Mouse (Mus musculus) adrenal gland, adult 8-10 months (tissue): Measurements from ENCODE around the gene Marc2. TPM values are rescaled to one million over a fixed set of nuclear protein-coding genes. Genes with fewer than 3 reads are reported as not detected.

Source experiments
- DNase-seq: peaks from one replicate; pipeline ENCODE4 v3.0.0; 2022
- total RNA-seq, 4 experiments: library from RNA; stranded (reverse); gene quantifications; 2 replicates each; pipeline ENCODE4 v1.2.4; 2022

Gene Marc2
- 100 to 1,000 TPM; 349 to 519 (median 450) TPM for total RNA-seq

DNA sequence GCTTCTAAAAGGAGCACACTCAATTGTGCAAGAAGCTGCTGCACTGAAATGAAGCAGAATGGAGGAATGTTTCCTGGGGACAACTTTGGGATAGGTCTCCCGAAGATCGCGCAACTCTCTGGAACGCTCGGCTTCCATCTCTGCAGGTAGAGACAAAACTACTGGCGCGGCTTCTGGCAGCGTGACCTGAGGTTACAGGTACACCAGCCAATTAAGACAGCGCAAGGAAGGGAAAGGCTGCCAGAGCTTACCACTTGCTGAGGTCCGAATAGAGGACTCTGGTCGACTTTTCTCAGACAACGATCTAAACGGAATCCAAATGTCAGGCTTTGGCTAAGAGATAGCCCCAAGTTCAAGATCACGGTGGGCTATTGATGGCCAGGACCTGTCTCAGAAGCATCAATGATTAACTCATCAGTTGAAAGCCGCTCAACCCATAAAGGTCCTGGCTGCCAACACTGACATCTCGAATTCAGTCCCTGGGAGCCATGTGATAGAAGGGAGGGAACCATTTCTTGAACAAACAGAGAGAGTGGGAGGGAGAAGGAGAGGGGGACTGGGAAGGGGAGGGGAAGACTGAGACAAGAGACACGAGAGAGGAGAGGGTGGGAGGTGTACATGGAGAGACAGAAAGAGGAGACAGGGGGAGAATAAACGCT is at the start of gene Marc2:
Gene Marc2 (minus strand): TSS at position 360 of the 659 bp plus-strand sequence.
- no peak for DNase-seq

DNA sequence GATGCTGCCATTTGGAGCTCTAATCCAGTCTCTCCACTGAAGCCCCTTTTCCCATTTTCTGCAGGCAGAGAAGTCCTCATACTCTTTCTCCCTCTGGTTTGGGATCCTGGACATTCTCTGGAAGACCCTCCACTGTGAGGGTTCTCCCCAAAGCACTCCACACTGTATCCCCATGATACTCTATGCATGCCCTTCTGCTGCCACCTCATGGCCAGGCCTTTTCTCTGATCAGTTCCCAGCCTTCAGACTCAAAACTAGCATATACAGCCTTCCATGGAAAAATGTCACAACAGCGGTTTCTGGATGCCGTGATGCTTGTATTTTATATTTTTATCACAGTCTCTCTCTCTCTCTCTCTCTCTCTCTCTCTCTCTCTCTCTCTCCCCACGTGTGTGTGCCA is 45.7 kb upstream of the Marc2 start:
- no peak for DNase-seq

DNA sequence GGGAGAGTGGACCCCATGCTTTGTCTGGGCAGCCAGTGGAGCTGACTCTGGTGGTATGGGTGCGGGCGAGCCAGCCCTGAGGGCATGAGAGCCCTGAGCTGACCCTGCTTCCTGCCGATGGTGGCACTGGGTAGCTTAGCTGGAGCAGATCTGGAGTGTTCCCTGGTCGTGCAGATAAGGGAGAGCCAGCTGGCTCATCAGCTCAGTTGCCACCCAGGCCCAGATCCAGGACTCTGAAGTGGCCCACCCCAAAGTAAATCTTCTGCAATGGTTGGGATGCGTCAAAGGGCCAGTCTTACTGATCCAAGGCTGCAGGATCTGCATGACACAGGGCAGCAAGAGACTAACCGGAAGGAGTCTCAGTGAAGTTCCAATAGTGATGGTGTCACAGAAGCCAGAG is 43.2 kb upstream of the Marc2 start:
- DNase-seq: peak; percentile 28

DNA sequence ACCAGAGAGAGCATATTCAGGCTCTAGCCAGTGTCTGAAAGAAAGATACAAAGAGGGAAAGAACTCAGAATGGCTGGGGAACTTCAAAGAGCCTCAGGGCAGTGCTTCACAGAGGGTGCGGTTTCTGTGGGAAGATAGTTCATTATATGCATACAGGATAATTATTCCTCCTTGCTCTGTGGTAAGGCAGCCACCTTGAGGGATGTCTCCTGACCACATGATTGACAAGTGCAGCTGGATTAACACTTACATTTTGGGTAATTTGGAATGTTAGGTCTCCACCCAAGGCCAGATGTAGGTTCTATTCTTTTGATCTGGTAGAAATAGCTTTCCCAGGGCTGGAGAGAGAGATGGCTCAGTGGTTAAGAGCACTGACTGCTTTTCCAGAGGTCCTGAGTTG is 39.9 kb upstream of the Marc2 start:
- no peak for DNase-seq

DNA sequence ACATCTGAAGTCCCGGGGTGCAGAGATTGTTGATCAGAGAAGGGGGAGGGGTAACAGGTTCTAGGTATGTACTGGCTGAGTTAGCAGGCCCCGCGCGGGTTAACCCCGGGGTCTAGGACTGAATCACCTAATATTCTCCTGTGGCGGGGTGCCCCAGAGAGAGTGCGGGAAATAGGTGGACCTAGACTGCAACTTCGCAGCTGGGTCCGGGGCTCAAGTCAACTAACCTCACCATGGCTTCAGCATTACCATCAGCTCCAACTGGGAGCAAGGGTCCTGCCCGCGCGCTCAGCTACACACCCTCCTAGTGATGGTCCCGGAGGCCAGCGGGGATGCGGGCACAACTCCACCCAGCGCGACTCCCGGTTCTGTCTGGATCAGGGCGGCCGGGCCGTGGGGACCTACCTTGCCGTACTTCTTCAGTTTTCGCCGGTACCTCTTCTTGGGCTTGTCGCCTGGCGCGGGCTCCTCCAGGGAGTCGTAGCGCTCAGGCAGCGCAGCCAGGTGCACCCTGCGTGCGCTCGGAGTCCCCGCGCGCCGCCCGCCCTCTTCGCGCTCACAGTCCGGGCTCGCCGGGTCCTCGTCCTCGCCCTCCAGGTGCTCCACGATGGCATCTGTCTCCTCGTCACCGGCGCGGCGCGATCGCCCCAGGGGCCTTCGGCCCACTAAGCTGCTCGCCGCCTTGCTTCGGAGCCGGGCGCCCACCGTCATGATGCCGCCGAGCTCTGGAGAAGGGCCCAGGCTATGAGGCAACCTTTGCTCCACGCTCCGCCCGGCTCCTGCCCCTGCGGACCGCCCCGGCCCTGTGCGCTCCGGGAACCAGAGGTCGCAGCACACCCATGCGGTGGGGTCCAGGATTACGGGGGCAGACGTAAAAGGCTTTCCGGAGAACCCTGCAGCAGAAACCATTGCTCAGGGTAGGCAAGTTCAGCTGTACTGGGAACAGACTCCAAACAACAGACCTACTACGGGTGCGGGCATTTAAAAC is 36.3 kb upstream of the Marc2 start, which contains the start of gene C130074G19Rik:
Gene C130074G19Rik (minus strand): TSS at position 938 of the 988 bp plus-strand sequence.
- peak; percentile 57 for DNase-seq

DNA sequence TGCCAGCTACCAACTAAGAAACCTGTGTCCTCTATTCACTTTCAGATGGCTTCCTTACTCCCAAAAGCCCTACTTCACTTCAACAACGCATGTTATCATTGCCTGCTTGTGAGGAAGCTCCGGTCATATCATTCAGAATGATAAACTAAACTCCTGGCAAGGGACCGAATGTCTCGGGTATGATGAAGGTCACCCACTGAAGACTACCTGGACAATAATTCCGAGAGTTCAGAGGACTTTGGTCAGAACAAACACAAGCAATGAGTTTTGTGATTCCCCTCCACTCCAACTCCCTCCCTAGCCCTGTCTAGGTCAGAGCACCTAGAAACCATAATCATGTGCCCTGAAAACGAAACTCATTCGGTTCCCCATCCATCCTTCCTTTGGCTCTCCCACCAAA is 35.6 kb upstream of the Marc2 start:
- DNase-seq: no peak

DNA sequence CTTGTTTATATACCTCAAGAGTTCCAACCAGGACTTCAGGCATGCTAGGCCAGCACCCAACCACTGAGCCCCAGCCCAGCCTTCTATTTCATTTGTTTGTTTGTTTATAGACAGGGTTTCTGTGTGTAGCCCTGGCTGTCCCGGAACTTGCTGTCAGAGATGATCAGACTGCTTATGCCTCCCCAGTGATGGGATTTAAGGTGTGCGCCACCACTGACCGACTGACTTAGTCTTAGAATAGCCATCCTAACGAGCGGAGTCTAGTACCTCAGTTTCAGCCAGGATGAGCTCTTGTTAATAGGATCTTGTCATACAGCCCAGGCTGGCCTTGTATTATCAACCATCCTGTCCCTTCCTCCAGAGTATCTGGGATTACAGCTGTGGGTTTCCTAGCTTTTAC is 35.0 kb upstream of the Marc2 start:
- no peak for DNase-seq

DNA sequence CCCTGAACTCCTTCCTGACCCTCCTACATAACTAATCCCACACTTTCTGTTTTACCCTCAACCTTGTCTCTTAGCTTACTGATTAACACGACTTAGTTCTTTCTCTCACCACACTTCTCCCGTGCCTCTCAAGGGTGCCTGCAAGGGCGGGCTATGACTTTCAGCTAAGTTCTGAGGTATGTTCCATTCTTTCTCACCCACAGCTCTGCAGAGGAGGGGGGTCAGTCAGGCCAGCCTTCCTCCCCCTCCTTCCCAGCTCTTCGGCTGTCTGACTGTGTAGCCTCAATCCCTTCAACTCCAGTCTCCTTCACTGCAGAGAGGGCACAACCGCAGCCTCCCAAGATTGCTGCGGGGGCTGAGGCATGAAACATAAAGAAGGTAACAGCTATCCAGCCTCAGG is 32.6 kb upstream of the Marc2 start:
- DNase-seq: no peak

DNA sequence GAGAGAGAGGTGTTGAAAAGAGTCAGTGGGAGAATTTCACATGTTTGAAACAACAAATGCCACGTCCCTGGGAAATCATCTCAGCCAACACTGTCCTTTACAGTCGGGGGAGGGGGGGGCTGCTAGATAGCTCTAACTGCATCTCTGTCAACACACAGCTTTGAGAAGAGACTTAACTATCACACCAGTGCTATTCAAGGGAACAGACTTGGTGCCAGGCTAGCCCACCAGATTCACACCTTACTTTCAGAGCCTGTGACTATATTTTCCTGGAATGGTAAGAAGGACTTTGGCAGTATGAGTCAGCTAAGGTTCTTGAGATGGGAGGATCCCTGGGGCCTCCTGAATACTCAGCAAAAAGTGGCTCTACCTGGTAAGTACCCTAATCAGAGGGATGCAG is 31.1 kb upstream of the Marc2 start:
- no peak for DNase-seq

DNA sequence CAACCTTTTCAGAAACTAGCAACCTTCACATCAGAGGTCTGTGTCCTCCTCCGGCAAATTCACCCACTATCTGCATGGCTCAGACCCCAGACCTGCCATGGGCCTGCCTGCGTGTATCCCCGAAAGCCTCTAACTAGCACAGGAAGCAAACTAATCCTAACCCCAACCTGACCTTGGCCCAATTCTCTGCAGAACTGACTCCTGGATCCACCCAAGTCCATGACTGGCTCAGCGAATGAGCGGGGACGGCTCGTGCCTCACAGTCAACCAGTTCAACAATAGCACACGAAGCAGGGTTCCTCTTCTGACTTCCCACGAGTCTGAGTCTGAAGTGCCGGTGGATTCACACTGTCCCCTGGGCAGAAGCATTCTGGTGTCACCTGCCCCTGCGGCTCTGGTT is 27.7 kb upstream of the Marc2 start:
- no peak for DNase-seq

DNA sequence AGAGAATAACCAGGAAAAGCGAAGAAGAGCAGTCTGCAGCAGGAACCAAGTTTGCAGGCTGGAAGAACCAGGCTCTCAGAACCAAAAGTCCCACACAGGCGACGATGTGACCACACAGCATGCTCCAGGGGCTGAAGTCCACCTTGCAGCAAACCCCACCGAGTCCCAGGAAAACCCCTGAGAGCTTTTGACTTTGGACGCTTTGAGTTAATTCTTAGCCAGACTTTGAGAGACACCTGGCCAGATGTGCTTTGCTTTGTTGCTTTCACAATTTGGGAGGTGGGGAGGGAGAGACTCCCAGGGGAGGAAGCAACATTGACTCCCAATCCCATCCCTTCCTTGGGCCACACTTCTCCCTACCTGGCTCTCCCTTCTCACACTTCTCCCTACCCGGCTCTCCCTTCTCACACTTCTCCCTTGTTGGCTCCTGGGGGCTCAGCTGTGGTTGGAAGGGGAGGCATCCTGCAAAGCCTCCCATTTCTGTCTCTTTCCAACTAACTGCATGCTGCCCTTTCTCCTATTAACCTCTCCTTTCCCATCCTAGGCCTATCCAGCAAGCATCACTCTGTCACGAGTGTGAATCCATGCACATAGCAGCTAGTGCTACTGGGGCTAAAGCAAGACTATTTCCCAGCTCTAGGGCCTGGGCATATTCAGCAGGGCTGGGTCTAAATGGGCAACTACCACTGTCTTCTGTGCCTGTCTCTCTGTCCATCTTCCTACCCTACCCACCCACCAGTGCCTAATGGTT is 26.0 kb upstream of the Marc2 start:
- no peak for DNase-seq

DNA sequence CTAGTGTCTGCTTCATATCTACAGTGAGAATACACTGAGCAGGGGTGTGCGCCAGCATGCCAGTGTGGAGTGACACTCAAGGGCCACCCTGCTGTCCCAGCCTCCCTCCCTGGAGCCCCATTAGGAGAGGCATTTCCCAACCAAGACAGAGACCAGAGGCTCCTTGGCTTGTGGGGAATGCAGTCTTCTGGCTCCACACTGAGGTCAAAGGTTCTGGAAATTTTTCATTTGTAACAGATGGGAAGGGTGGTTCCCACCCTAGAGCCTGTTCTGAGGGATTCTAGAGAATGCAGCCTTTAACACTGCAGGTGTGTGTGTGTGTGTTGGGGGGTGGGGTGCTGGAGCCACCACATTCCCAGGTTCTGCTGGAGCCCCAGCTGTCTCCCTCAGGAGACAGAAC is 25.3 kb upstream of the Marc2 start:
- DNase-seq: peak; percentile 38

DNA sequence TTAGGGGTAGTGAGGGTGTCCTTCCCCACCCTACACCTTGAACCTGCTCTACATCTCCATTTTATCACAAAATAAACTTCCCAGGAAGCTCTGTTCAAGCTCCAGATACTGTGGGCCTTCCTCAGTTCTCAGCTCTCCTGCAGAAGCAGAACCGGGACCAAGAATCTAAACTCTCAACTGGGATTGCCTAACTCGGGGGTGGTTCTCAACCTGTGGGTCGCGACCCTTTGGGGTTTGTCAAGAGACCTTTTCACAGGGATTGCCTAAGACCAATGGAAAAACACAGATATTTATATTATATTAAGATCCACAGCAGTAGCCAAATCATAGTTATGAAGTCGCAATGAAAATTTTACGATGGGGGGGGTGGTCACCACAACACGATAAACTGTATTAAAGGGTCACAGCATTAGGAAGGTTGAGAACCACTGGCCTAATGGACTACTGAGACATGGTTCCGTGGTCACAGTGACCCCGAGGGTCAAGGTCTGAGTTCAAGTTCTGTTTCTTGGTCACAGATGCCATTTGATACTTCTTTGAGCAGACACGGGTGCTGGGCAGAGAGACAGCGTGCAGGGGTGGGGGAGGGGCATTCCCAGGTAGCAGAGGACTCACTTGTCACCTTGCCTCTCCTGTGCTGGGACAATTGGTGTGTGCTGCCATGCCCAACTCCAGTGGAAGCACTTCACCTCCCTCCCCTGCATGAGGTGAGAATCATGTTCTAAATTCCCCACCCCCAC is 24.6 kb upstream of the Marc2 start:
- DNase-seq: no peak

DNA sequence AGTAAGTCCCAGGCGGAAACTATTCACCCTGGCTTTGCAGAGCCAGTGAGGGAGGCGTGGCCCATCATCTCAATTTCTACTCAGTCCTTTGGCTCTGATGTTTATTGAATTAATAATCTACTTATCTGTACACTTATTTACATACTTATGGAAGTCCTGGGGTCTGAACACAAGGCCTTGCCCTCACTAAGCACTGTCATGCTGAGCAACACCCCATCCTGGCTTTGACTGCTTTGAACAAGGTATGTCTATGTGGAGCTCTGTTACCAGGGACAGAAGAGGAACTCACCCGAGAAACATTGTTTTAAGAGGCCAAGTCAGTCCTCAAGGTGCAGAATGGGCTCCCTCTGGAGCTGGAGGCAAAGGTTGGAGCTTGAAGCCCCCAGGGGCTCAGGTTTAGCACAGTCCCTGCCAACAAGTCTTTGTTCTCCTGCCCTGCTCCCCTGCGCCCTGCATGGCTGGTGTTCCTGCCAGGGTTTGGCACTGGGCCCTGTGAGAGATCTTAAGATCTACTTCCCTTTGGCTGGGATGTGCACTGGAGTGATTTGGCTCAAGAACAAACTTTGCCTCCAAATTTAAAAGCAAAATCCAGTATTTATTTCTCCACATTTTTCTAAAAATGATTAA is 23.8 kb upstream of the Marc2 start:
- peak; percentile 37 for DNase-seq

DNA sequence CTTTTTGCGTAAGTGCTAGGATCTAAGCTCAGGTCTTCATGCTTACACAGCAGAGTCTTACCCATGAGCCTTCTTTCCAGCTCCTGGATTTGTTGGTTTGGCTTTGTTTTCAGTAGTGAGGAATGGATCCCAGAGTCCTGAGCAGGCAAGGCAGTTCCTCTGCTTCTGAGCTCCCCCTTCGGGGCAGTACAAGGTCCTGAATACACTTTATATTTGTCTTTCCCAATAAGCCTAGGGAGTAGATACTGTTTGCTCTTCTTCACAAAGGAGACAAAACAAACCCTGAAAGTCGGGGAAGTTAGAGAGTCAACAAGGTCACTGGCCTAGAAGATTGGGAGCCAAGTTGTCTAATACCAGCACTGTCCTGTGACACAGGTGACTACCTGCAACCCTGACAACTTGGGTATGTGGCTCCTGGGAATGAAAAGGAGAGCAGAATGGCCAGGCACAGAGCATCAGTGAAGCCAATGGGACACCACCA is 21.4 kb upstream of the Marc2 start:
- DNase-seq: no peak

DNA sequence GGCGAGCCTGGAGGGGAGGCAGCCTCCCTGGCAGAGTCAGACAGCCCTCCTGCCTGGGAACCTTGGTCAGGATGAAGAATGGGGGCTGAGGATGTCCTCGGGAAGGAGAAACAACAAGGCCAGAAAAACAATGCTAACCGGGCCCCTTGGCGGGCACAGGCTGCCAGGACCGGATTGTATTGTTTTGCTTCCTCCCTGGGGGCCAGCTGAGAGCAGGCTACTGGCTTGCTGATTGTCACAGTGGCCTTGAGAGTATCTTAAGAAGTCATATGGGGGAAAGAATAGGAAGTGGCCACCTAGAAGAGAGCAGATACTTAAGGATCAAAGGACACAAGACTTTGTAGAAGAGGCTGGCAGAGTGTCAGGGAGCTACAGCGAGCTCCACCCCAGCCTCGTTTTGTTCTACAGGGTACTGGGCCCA is 18.1 kb upstream of the Marc2 start:
- no peak for DNase-seq

DNA sequence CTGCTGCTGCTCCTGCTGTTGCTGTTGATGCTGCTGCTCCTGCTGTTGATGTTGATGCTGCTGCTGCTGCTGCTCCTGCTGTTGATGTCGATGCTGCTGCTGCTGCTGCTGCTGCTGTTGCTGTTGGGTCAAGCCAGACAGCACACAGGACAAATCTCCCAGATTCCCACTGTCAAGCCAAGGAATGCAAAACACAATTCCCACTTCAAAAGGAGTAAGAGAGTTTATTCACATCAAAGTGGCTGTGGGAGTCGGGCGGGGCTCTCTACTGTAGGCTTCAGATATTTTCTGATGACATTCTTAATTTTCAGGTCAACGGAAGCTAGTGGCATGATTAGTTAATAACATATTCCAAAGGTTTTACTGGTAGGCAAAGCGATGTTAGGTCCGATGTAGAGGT is 16.4 kb upstream of the Marc2 start:
- DNase-seq: no peak

DNA sequence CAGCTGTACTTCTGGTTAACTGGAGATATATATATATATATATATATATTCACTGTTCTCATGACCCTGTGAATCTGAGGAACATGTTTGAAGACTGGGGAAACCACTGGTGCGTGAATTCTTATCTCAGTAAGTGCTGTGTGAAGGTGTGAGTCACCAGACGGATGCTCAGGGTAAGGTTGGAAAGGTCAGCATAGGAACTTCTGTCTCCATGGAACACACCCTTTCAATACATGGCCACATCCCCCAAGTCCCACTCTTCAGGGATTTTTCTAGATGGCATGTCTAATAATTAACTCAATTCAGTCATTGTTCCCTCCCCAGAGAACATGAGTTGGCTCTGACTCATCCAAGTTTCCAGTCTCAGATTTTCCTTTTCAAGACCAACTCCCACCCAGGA is 15.3 kb upstream of the Marc2 start:
- no peak for DNase-seq

DNA sequence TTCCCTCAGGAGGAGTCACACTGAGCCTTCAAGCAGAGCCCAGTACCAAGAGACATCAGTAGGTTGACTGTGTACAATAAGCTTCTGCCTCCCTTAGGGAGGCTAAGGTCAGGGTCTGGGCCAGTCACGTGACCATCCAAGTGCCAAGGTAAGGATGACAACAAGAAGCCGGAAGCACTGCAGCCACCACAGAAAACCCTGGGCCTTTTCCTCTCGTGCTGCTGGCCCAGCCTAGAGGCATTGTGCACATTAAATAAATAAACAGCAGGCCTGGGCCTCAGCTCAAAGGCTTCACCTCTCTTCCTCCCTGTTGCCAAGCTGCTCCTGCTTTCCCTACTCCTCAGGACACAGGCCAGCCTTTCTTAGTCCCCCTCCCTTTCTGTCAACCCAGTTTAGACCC is 14.0 kb upstream of the Marc2 start:
- no peak for DNase-seq

DNA sequence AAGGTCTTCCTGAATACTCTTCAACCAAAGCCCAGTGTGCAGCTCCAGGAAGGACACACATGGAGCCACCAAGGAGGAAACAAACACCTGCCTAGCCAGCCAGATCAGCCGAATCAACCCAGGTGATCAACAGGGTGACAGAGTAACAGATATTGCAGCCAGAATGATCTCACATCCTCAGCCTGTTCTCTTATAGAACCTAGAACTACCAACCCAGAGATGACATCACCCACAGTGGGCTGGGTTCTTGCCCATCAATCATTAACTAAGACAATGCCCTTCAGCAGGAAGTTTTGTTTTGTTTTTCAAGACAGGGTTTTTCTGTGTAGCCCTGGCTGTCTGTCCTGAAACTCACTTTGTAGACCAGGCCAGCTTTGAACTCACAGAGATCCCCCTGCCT is 12.0 kb upstream of the Marc2 start:
- DNase-seq: no peak

DNA sequence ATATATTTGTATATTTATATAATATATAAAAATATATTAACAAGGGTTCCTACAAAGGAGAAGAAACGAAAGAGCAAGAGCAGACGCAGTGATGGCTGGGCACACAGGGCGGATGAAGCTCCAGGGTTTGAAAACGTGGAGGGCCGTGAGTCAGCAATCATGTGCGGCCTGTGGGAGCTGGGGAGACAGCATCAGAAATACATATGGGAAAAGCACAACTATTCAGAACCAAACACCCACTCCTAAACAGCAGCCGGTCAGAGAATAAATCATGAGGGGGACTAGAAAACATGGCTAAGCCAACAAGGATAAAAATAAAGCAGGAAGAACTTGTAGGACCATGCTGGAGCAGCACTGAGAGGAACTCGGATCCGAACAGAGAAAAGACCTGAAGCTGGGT is 11.0 kb upstream of the Marc2 start:
- no peak for DNase-seq

DNA sequence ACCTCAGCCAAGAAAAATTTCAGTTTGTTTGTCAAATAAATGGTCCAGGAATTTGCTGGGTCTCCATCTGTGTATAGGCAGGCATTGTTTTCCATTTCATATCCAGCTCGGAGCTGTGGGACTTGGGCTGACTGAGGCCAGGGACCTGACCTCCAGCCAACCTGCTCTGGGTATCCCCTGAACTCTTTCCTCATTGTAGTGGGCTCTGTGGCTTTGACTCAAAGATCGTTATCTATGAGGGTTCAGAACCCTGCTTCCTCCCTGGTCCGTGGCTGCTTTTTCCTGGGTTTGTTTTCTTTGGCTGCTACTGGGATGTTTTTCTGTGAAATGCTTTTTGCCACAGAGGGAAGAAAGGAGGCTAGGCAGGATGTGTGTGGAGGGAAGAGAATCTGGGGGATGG is 7.7 kb upstream of the Marc2 start:
- DNase-seq: no peak
